Mouse (Mus musculus) left cerebral cortex, postnatal 4 days (tissue): ENCODE measurements around the gene Fam102b. TPM values are rescaled to one million over a fixed set of nuclear protein-coding genes. Genes with fewer than 3 reads are reported as not detected.

Experiments
- DNase-seq: peaks from one replicate; pipeline ENCODE4 v3.0.0-alpha.2; 2022
- intact Hi-C: fragments of 180-260 bp; cut with DNase I; formaldehyde crosslinking; loops from one replicate; pipeline ENCODE4 v1.15.1; 2025
- microRNA-seq: library from miRNA; unstranded; fragments of <30 nt; microRNA quantifications from one replicate; pipeline ENCODE4 v1.2.0, GENCODE M21; 2022
- total RNA-seq, 2 experiments: library from RNA; stranded (reverse); gene quantifications; 2 replicates each; pipeline ENCODE4 v1.2.3; 2021

Gene Fam102b
- total RNA-seq, 2 experiments from 2014 or later: 83.0 to 84.2 TPM

GRCm38 (mm10) chr3:108963278-108963677 lies 64.1 kb downstream of the Fam102b start:
- no peak for DNase-seq
- intact Hi-C loops: loop anchor here (5.0 kb wide), 1 partner anchor 51 kb away; the partner anchor contains the start of gene Prpf38b

- no peak for DNase-seq
- intact Hi-C loops: loop anchor here (5.0 kb wide), 1 partner anchor 49 kb away; the partner anchor contains the start of gene Prpf38b
Observed at GRCm38 (mm10) chr3:108961655-108962054, 65.8 kb downstream of the Fam102b start.

GRCm38 (mm10) chr3:108961226-108961625 lies 66.2 kb downstream of the Fam102b start:
- intact Hi-C loops: loop anchor here (5.0 kb wide), 1 partner anchor 49 kb away; the partner anchor contains the start of gene Prpf38b
- DNase-seq: peak; percentile 56

GRCm38 (mm10) chr3:108959680-108960295 lies 67.6 kb downstream of the Fam102b start:
- DNase-seq: no peak
- intact Hi-C loops: loop anchor here (5.0 kb wide), 1 partner anchor 47 kb away; the partner anchor contains the start of gene Prpf38b

GRCm38 (mm10) chr3:108957976-108958375 lies 69.4 kb downstream of the Fam102b start:
- DNase-seq: no peak
- intact Hi-C loops: no loop called here

GRCm38 (mm10) chr3:108940996-108941395 lies 86.4 kb downstream of the Fam102b start:
- no peak for DNase-seq
- intact Hi-C loops: no loop called here

GRCm38 (mm10) chr3:108940001-108940633 lies 87.3 kb downstream of the Fam102b start, which contains the start of gene Gm9857:
Gene Gm9857, minus strand, starts transcription at chr3:108940445.
- intact Hi-C loops: no loop called here

GRCm38 (mm10) chr3:108939573-108939972 lies 87.8 kb downstream of the Fam102b start, which contains the start of gene Henmt1:
Gene Henmt1, plus strand, starts transcription at chr3:108939873.
- DNase-seq: no peak
- intact Hi-C loops: no loop called here

More at GRCm38 (mm10) chr3:108940001-108940633, 87.3 kb downstream of the Fam102b start, which contains the start of gene Gm9857:
- peak; percentile 25 for DNase-seq

GRCm38 (mm10) chr3:108938691-108939090 lies 88.7 kb downstream of the Fam102b start:
- intact Hi-C loops: no loop called here

GRCm38 (mm10) chr3:108933557-108933956 lies 93.8 kb downstream of the Fam102b start:
- intact Hi-C loops: no loop called here

More at GRCm38 (mm10) chr3:108938691-108939090, 88.7 kb downstream of the Fam102b start:
- no peak for DNase-seq

GRCm38 (mm10) chr3:108926308-108926707 lies 101.1 kb downstream of the Fam102b start:
- intact Hi-C loops: no loop called here
- no peak for DNase-seq

More at GRCm38 (mm10) chr3:108933557-108933956, 93.8 kb downstream of the Fam102b start:
- no peak for DNase-seq

- no peak for DNase-seq
Observed at GRCm38 (mm10) chr3:108925677-108926076, 101.7 kb downstream of the Fam102b start.

GRCm38 (mm10) chr3:108921822-108922221 lies 105.6 kb downstream of the Fam102b start:
- intact Hi-C loops: no loop called here
- no peak for DNase-seq

More at GRCm38 (mm10) chr3:108925677-108926076, 101.7 kb downstream of the Fam102b start:
- intact Hi-C loops: no loop called here

Small RNAs within 50 kb of the gene (microRNA-seq; reads per million reads assigned to microRNA genes)
- not detected for gene Gm44384

Other genes starting within 250 kb of the Fam102b start
- 10 to 100 TPM; 10.6 to 12.2 TPM for gene Stxbp3, start 187.1 kb downstream of the Fam102b start, total RNA-seq
- gene Fndc7, start 137.6 kb downstream of the Fam102b start, total RNA-seq: under 1 TPM in 1 of 2 experiments, not detected in 1; 0.14 TPM
- gene Prpf38b, start 115.9 kb downstream of the Fam102b start, total RNA-seq: 10 to 100 TPM; 49.4 to 57.6 TPM
- gene Henmt1, start 87.7 kb downstream of the Fam102b start, total RNA-seq: 1 to 10 TPM; 4.4 to 5.8 TPM
- gene Gm9857, start 87.2 kb downstream of the Fam102b start, total RNA-seq: 1 to 10 TPM in 1 of 2 experiments, not detected in 1; 2.0 TPM
- gene Slc25a54, start 52.9 kb upstream of the Fam102b start, total RNA-seq: not detected
- gene Slc25a24, start 95.5 kb upstream of the Fam102b start, total RNA-seq: 1 to 10 TPM; 2.9 to 4.6 TPM